Mouse (Mus musculus): ENCODE measurements around the gene Krtap16-3.

Krtap16-3 gene

GRCm38 (mm10) chr16:88962773-88963172 is at the start of gene Krtap16-3:
TSS of gene Krtap16-3 (minus strand) at chr16:88962873.
- DNase-seq (ENCODE audit: extremely low read depth, low read depth), result no peak

GRCm38 (mm10) chr16:89010659-89011058 is 48.0 kb upstream of the Krtap16-3 start, which contains the start of gene Krtap22-2:
TSS of gene Krtap22-2 (minus strand) at chr16:89010759.
- no peak for DNase-seq (ENCODE audit: extremely low read depth, low read depth)

- no peak for DNase-seq (ENCODE audit: extremely low read depth, low read depth)
Measured at GRCm38 (mm10) chr16:88941106-88941505, 21.6 kb downstream of the Krtap16-3 start.

GRCm38 (mm10) chr16:88938252-88938651 is 24.4 kb downstream of the Krtap16-3 start:
- DNase-seq (ENCODE audit: extremely low read depth, low read depth), result no peak

- no peak for DNase-seq (ENCODE audit: extremely low read depth, low read depth)
Measured at GRCm38 (mm10) chr16:88932165-88932564, 30.5 kb downstream of the Krtap16-3 start, which contains the start of gene Krtap19-9b. TSS of gene Krtap19-9b (minus strand) at chr16:88932265.
